Mouse (Mus musculus) left cerebral cortex, postnatal 10 days (tissue): Measurements from ENCODE around the gene Fignl1. TPM values are rescaled to one million over a fixed set of nuclear protein-coding genes. Genes with fewer than 3 reads are reported as not detected.

Experiments
- DNase-seq, 2 experiments: peaks; one replicate each; pipeline ENCODE4 v3.0.0; 2021 to 2022; ENCODE audit warnings: low spot score in 2 of 2, mixed read lengths in 1 of 2; ENCODE audit errors: extremely low spot score in 1 of 2
- intact Hi-C: fragments of 180-260 bp; cut with DNase I; formaldehyde crosslinking; loops from one replicate; pipeline ENCODE4 v1.15.1; 2025
- total RNA-seq, 2 experiments: library from RNA; stranded (reverse); gene quantifications; 2 replicates each; pipeline ENCODE4 v1.2.3; 2021

The Fignl1 gene
- total RNA-seq, 2 experiments from 2014 or later: 1.8 to 1.9 TPM

GRCm38 (mm10) chr11:11737562-11737961, 71.2 kb downstream of the Fignl1 start:
- intact Hi-C loops: no loop called here
- no peak for DNase-seq

Other genes starting within 250 kb of the Fignl1 start
- not detected for gene 4930512M02Rik, start 181.1 kb downstream of the Fignl1 start, total RNA-seq
- gene Ikzf1, start 124.0 kb downstream of the Fignl1 start, total RNA-seq: 1 to 10 TPM; 3.2 to 3.6 TPM
- 1 to 10 TPM; 4.5 to 5.2 TPM for gene Ddc, start 89.2 kb upstream of the Fignl1 start, total RNA-seq
- gene Grb10, start 229.7 kb upstream of the Fignl1 start, total RNA-seq: 10 to 100 TPM; 48.5 to 48.6 TPM